Mouse (Mus musculus) myocyte (in vitro differentiated cells): Measurements from ENCODE around the gene Dpysl5.

Source experiments
- CEBPB ChIP-seq: IDR thresholded peaks from 2 replicates; pipeline ENCODE4 v1.6.1; 2011; ENCODE audit warnings: mild to moderate bottlenecking, moderate library complexity; ENCODE audit not compliant: poor library complexity, insufficient read depth, severe bottlenecking
- E2F4 ChIP-seq: IDR thresholded peaks from one replicate; pipeline ENCODE4 v1.6.1; 2011; ENCODE audit warnings: mild to moderate bottlenecking, control low read depth, moderate library complexity; ENCODE audit not compliant: insufficient read depth
- MAX ChIP-seq: IDR thresholded peaks from one replicate; pipeline ENCODE4 v1.6.1; 2011; ENCODE audit warnings: low read depth, mild to moderate bottlenecking, control low read depth
- MYOG ChIP-seq, 3 experiments: IDR thresholded peaks; one replicate each; pipeline ENCODE4 v1.6.1; 2011; ENCODE audit warnings: control low read depth in 2 of 3, low read depth in 2 of 3, mild to moderate bottlenecking in 2 of 3; ENCODE audit not compliant: insufficient read length in 2 of 3, control insufficient read depth in 1 of 3, insufficient read depth in 1 of 3
- POLR2A ChIP-seq: IDR thresholded peaks from one replicate; pipeline ENCODE4 v1.6.1; 2011; ENCODE audit warnings: low read depth, mild to moderate bottlenecking, control low read depth, moderate library complexity; ENCODE audit not compliant: insufficient read length
- POLR2AphosphoS2 ChIP-seq: IDR thresholded peaks from one replicate; pipeline ENCODE4 v1.6.1; 2011; ENCODE audit warnings: low read depth, control low read depth; ENCODE audit not compliant: insufficient read length
- REST ChIP-seq: IDR thresholded peaks from one replicate; pipeline ENCODE4 v1.6.1; 2011; ENCODE audit warnings: mild to moderate bottlenecking, control low read depth, moderate library complexity; ENCODE audit not compliant: insufficient read depth, insufficient read length

DNA sequence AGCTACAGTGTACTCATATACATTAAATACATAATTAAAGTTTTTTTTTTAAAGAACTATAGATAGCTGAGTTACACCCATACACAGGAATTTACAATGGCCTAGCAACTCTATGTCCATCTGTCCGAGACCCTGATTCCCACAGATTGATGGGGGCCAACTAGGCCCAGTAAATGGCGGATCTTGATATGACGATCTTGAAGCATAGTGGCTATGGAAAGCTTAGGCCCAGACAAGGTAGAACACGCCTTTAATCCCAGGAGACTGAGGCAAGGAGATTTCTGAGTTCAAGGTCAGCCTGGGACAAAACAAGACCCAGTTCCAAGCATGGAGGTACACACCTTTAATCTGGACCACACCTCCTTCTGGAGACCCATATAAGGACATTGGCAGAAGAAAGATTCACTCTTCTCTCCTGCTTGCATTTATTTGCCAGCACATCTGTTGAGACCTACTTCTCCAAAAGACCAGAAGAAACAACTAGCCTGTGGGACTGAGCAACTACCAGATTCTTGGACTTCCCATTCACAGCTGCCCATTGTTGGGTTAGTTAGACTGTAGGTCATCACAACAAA is 32.6 kb upstream of the Dpysl5 start:
- TF ChIP-seq MAX (no peak), POLR2A (no peak), E2F4 (no peak), CEBPB (no peak), REST (no peak), MYOG (IDR thresholded peaks at IDR 0.05; ENCODE audit: control insufficient read depth in 1 of 3, insufficient read depth in 1 of 3, insufficient read length in 2 of 3, low read depth in 2 of 3) (no peak), POLR2AphosphoS2 (no peak)
